Mouse (Mus musculus): ENCODE results near the gene Stk35. TPM values are rescaled to one million over a fixed set of nuclear protein-coding genes. Genes with fewer than 3 reads are reported as not detected.

Gene Stk35
- total RNA-seq, 2 experiments from 2014 or later = 33.7 to 34.5 TPM

Other genes starting within 250 kb of the Stk35 start
- gene Sirpa, start 207.7 kb upstream of the Stk35 start, total RNA-seq (2021) = 100 to 1,000 TPM; 386 to 401 TPM
- gene Pdyn, start 100.7 kb upstream of the Stk35 start, total RNA-seq (2021) = 10 to 100 TPM; 29.2 to 33.9 TPM
- 1 to 10 TPM; 3.6 to 4.4 TPM for gene Tgm3, start 211.8 kb downstream of the Stk35 start, total RNA-seq (2021)